Comparison of ENCODE assay signal across 26 mouse cellular contexts in the genomic region with DNA sequence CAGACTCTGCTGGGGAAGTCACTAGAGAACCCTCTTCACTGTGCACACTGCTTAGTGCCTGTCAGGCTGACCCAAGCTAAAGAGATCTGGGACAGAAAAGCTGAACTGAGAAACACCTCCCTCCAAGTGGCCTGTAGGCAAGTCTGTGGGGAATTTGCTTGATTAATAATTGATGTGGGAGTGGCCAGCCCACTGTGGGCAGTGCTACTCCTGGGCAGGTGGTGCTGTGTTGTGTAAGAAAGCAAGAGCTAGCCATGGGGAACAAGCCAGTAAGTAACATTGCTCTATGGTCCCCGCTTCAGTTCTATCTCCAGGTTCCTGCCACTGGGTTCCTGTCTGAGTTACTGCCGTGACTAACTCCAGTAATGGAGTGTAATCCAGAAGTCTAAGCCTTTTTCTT. TPM values are rescaled to one million over a fixed set of nuclear protein-coding genes. Genes with fewer than 3 reads are reported as not detected.
DNase-seq lines count a peak whose midpoint lies in the region; ATAC-seq and TF ChIP-seq lines count a peak whose summit lies in the region.
"Had no signal": no experiment of that assay in that cellular context is flagged by ENCODE, and none has a peak within 500 bp of the region (broad histone marks: within the 10 kb centered on the region; RNA-seq: fewer than 3 reads in every experiment).

No protein-coding gene starts in this region.

- ATAC-seq in kidney, embryonic 14.5 days (ENCODE audit: low FRiP score, low TSS enrichment) = no peak
- no peak for ATAC-seq in liver, postnatal 0 days
- ATAC-seq: forebrain, embryonic 13.5 days; forebrain, embryonic 16.5 days; Patski had no signal

- H3K79me2 ChIP-seq in liver, adult 2 months (ENCODE audit: control insufficient read depth, insufficient read depth, low read length) = peaks cover 3% of the 10 kb centered on the region; the same call in 1 of the 2 replicates

- 0 out of 2 replicates have a peak, but pooled peaks cover 2% of the 10 kb centered on the region for H3K9me3 ChIP-seq in kidney, embryonic 14.5 days (ENCODE audit: control insufficient read depth, low read length)
- no peaks in the 10 kb centered on the region for H3K9me3 ChIP-seq in liver, postnatal 0 days (ENCODE audit: low read length)
- H3K9me3 ChIP-seq: forebrain, embryonic 13.5 days; G1E; heart, embryonic 12.5 days; heart, embryonic 15.5 days had no signal

- intact Hi-C loops in heart, postnatal 14 days (cut with DNase I) = no loop called here

- TF ChIP-seq CTCF in liver, adult 2 months (IDR thresholded peaks at IDR 0.05; ENCODE audit: low read depth, low read length) = no peak
- no peak for TF ChIP-seq CTCF in liver, postnatal 0 days (IDR thresholded peaks at IDR 0.05; ENCODE audit: low read depth)
- no peak for TF ChIP-seq CTCF in small intestine, adult 2 months (IDR thresholded peaks at IDR 0.05; ENCODE audit: extremely low read depth, insufficient read length, insufficient replicate concordance, low read depth, low read length)

- no peak for TF ChIP-seq POLR2A in liver, adult 2 months (IDR thresholded peaks at IDR 0.05; ENCODE audit: extremely low read depth, insufficient read depth, low read length)
- TF ChIP-seq POLR2A in small intestine, adult 2 months (IDR thresholded peaks at IDR 0.05; ENCODE audit: low read depth, low read length) = no peak

- WGBS in kidney, embryonic 14.5 days = 89% methylated on average over 2 of the region's 2 CpGs
- 82% methylated on average over 2 of the region's 2 CpGs for WGBS in liver, adult 2 months
- 83% methylated on average over 2 of the region's 2 CpGs for WGBS in liver, postnatal 0 days (ENCODE audit: insufficient replicate concordance)
- WGBS in small intestine, adult 2 months = 71% methylated on average over 2 of the region's 2 CpGs

- no peaks in the 10 kb centered on the region for H3K4me1 ChIP-seq in kidney, embryonic 14.5 days (ENCODE audit: control insufficient read depth, insufficient read depth, low read length)
- no peaks in the 10 kb centered on the region for H3K4me1 ChIP-seq in liver, adult 2 months (ENCODE audit: control insufficient read depth, insufficient read depth, low read length)
- no peaks in the 10 kb centered on the region for H3K4me1 ChIP-seq in liver, postnatal 0 days (ENCODE audit: insufficient read depth)
- peaks cover 17% of the 10 kb centered on the region for H3K4me1 ChIP-seq in small intestine, adult 2 months (ENCODE audit: control insufficient read depth, insufficient read depth, insufficient read length, low read length)
- H3K4me1 ChIP-seq: forebrain, embryonic 10.5 days; forebrain, embryonic 13.5 days had no signal

- H3K4me3 ChIP-seq in kidney, embryonic 14.5 days (ENCODE audit: low read length) = no peak overlapping the region
- no peak overlapping the region for H3K4me3 ChIP-seq in liver, adult 2 months (ENCODE audit: insufficient read depth, low read depth, low read length)
- no peak overlapping the region for H3K4me3 ChIP-seq in liver, postnatal 0 days (ENCODE audit: low read depth, low read length)
- no peak overlapping the region for H3K4me3 ChIP-seq in small intestine, adult 2 months (ENCODE audit: low read depth, low read length)
- H3K4me3 ChIP-seq: forebrain, embryonic 10.5 days; forebrain, embryonic 13.5 days; heart, embryonic 12.5 days; heart, embryonic 15.5 days had no signal

- H3K27me3 ChIP-seq in kidney, embryonic 14.5 days (ENCODE audit: control insufficient read depth, insufficient read depth, low read length) = no peaks in the 10 kb centered on the region
- no peaks in the 10 kb centered on the region for H3K27me3 ChIP-seq in liver, adult 2 months (ENCODE audit: control insufficient read depth, insufficient read depth, low read length)
- H3K27me3 ChIP-seq in liver, postnatal 0 days (ENCODE audit: insufficient read depth, low read length) = no peaks in the 10 kb centered on the region
- no peaks in the 10 kb centered on the region for H3K27me3 ChIP-seq in small intestine, adult 2 months (ENCODE audit: control insufficient read depth, insufficient read depth, low read length)
- H3K27me3 ChIP-seq: CH12.LX; forebrain, embryonic 13.5 days; heart, embryonic 12.5 days; heart, embryonic 15.5 days; Patski had no signal

- DNase-seq in heart, adult 11 months = peak; percentile 68
- DNase-seq in heart, postnatal 14 days = no peak
- DNase-seq in kidney, adult 18-20 months = peak; percentile 54
- peak; percentile 69 for DNase-seq in liver, adult 2 months (ENCODE audit: extremely low read depth, low read depth, low spot score)
- no peak for DNase-seq in liver, postnatal 0 days
- no peak for DNase-seq in right cerebral cortex, postnatal 25 days
- DNase-seq: adrenal gland, postnatal 10 days; adrenal gland, postnatal 36 days; cerebellum, adult 18-20 months; cerebellum, adult 9-10 months; cerebellum, postnatal 14 days; gastrocnemius, postnatal 10 days; gastrocnemius, postnatal 36 days; heart, postnatal 10 days; heart, postnatal 4 days had no signal

- no peak for TF ChIP-seq EP300 in liver, postnatal 0 days (IDR thresholded peaks at IDR 0.05; ENCODE audit: low read depth)

- no peak overlapping the region for H3K27ac ChIP-seq in kidney, embryonic 14.5 days (ENCODE audit: low read depth, low read length)
- no peak overlapping the region for H3K27ac ChIP-seq in liver, adult 2 months (replicated peaks; ENCODE audit: insufficient read depth, low read depth, low read length)
- no peak overlapping the region for H3K27ac ChIP-seq in liver, postnatal 0 days (ENCODE audit: low read depth)
- 0 out of 2 replicates have a peak overlapping the region, but pooled peaks have one; percentile 31 for H3K27ac ChIP-seq in small intestine, adult 2 months (ENCODE audit: insufficient read depth, low read depth, low read length)
- H3K27ac ChIP-seq: forebrain, embryonic 10.5 days; forebrain, embryonic 13.5 days; heart, embryonic 15.5 days; hindbrain, embryonic 14.5 days had no signal

- H3K9ac ChIP-seq in kidney, embryonic 14.5 days (ENCODE audit: low read depth, low read length) = no peak overlapping the region
- no peak overlapping the region for H3K9ac ChIP-seq in liver, adult 2 months (ENCODE audit: low read depth, low read length)
- H3K9ac ChIP-seq in liver, postnatal 0 days (replicated peaks) = no peak overlapping the region
- H3K9ac ChIP-seq: forebrain, embryonic 13.5 days; heart, embryonic 12.5 days; heart, embryonic 15.5 days; hindbrain, embryonic 14.5 days had no signal

- H3K4me2 ChIP-seq in kidney, embryonic 14.5 days (replicated peaks; ENCODE audit: low read depth, low read length) = no peak overlapping the region
- no peak overlapping the region for H3K4me2 ChIP-seq in liver, postnatal 0 days (ENCODE audit: low read depth, low read length)
- H3K4me2 ChIP-seq: forebrain, embryonic 13.5 days; heart, embryonic 12.5 days; heart, embryonic 15.5 days; hindbrain, embryonic 14.5 days had no signal

- no peaks in the 10 kb centered on the region for H3K36me3 ChIP-seq in kidney, embryonic 14.5 days (ENCODE audit: control insufficient read depth, insufficient read depth, low read length)
- no peaks in the 10 kb centered on the region; the same call in 1 of the 2 replicates for H3K36me3 ChIP-seq in liver, adult 2 months (ENCODE audit: control insufficient read depth, insufficient read depth, low read length)
- no peaks in the 10 kb centered on the region for H3K36me3 ChIP-seq in liver, postnatal 0 days (replicated peaks; ENCODE audit: insufficient read depth, low read length)
- no peaks in the 10 kb centered on the region for H3K36me3 ChIP-seq in small intestine, adult 2 months (ENCODE audit: control insufficient read depth, insufficient read depth, low read length)
- H3K36me3 ChIP-seq: G1E; heart, embryonic 15.5 days had no signal

RNA-seq across cellular contexts. Expression of a gene that starts 11.7 kb away (rescaled TPM):
- total RNA-seq in heart, postnatal 14 days (2021) = 10 to 100 TPM; 40.9 to 42.7 TPM
- 13.7 and 15.2 TPM in 2 replicates for polyA plus RNA-seq in kidney, embryonic 14.5 days (2014; fragmentation: Nextera tagmentation; extraction: Ambion mirVana)
- 3.5 and 3.7 TPM in 2 replicates for total RNA-seq in liver, adult 2 months (2014; rRNA removed)
- polyA plus RNA-seq in liver, adult 2 months (2012; rRNA removed) = 1.7 and 2.0 TPM in 2 replicates
- 2.0 and 2.4 TPM in 2 replicates for polyA plus RNA-seq in liver, postnatal 0 days (2015; fragmentation: Nextera tagmentation; extraction: Ambion mirVana)
- polyA plus RNA-seq in small intestine, adult 2 months (2012; rRNA removed) = 7.9 and 23.3 TPM in 2 replicates
- polyA plus RNA-seq: G1E had no signal

Comparison
In these comparisons a context has a peak if more than half of its experiments do, and no peak if none do; other contexts are left out.
1. DNase-seq: peak in heart, adult 11 months (single experiment), kidney, adult 18-20 months (single experiment) and liver, adult 2 months (single experiment); none in heart, postnatal 14 days (0 of 2), liver, postnatal 0 days (single experiment) and right cerebral cortex, postnatal 25 days (single experiment).